ENCODE assay signal across 8 mouse cellular contexts in genomic region chr3:46447481-46448265, GRCm38 (mm10). TPM values are rescaled to one million over a fixed set of nuclear protein-coding genes. Genes with fewer than 3 reads are reported as not detected.
DNase-seq lines count a peak whose midpoint lies in the region; ATAC-seq and TF ChIP-seq lines count a peak whose summit lies in the region.

Gene Pabpc4l, minus strand, starts transcription at chr3:46448219.

- H3K4me3 ChIP-seq in forebrain, embryonic 10.5 days: peak within 1 kb of the TSS; percentile 72
- H3K4me3 ChIP-seq in heart, embryonic 16.5 days (ENCODE audit: low read length): peak within 1 kb of the TSS; percentile 78
- peak within 1 kb of the TSS; percentile 69 for H3K4me3 ChIP-seq in limb, embryonic 10.5 days
- peak within 1 kb of the TSS; percentile 61 for H3K4me3 ChIP-seq in midbrain, embryonic 11.5 days (ENCODE audit: low read depth, low read length)
- peak within 1 kb of the TSS; percentile 60 for H3K4me3 ChIP-seq in stomach, embryonic 15.5 days (replicated peaks)

- DNase-seq in ES-CJ7 (ENCODE audit: low read depth, low spot score) (peak; percentile 43), Patski (ENCODE audit: low read depth, low spot score) (no peak)
- peak; percentile 57 for DNase-seq in forebrain, embryonic 10.5 days (ENCODE audit: extremely low spot score, low spot score)
- DNase-seq in limb, embryonic 10.5 days (ENCODE audit: low spot score): peak; percentile 84
- peak; percentile 96 for DNase-seq in midbrain, embryonic 11.5 days (ENCODE audit: low spot score, missing footprints)

- H3K9ac ChIP-seq in heart, embryonic 16.5 days (ENCODE audit: low read length): peak within 1 kb of the TSS; percentile 82
- H3K9ac ChIP-seq in midbrain, embryonic 11.5 days (ENCODE audit: low read length): peak within 1 kb of the TSS; percentile 87
- H3K9ac ChIP-seq in stomach, embryonic 15.5 days: peak within 1 kb of the TSS; percentile 69

- peaks cover 10% of the 10 kb centered on the region for H3K36me3 ChIP-seq in forebrain, embryonic 10.5 days (replicated peaks)
- H3K36me3 ChIP-seq in heart, embryonic 16.5 days (ENCODE audit: control insufficient read depth, insufficient read depth): no peaks in the 10 kb centered on the region
- peaks cover 15% of the 10 kb centered on the region for H3K36me3 ChIP-seq in limb, embryonic 10.5 days
- no peaks in the 10 kb centered on the region for H3K36me3 ChIP-seq in midbrain, embryonic 11.5 days (ENCODE audit: control insufficient read depth, insufficient read depth, low read length)
- 0 out of 2 replicates have a peak, but pooled peaks cover 3% of the 10 kb centered on the region for H3K36me3 ChIP-seq in stomach, embryonic 15.5 days

- in situ Hi-C loops in Patski (cut with MboI; ENCODE audit: low pct_unique_long_range_greater_than_20kb): no loop called here

- peak within 1 kb of the TSS; percentile 73 for H3K4me2 ChIP-seq in heart, embryonic 16.5 days (ENCODE audit: low read depth, low read length)
- peak within 1 kb of the TSS; percentile 79 for H3K4me2 ChIP-seq in midbrain, embryonic 11.5 days
- peak within 1 kb of the TSS; percentile 76 for H3K4me2 ChIP-seq in stomach, embryonic 15.5 days

- peak within 1 kb of the TSS; percentile 92 for H3K27ac ChIP-seq in forebrain, embryonic 10.5 days
- peak within 1 kb of the TSS; percentile 81 for H3K27ac ChIP-seq in heart, embryonic 16.5 days (ENCODE audit: low read length)
- peak within 1 kb of the TSS; percentile 97 for H3K27ac ChIP-seq in limb, embryonic 10.5 days
- H3K27ac ChIP-seq in midbrain, embryonic 11.5 days (ENCODE audit: low read depth, low read length): no peak within 1 kb of the TSS
- H3K27ac ChIP-seq in stomach, embryonic 15.5 days: peak within 1 kb of the TSS; percentile 87

- no peak for TF ChIP-seq CTCF in Patski (IDR thresholded peaks at IDR 0.05)

- peaks cover 10% of the 10 kb centered on the region for H3K27me3 ChIP-seq in Patski
- no peaks in the 10 kb centered on the region for H3K27me3 ChIP-seq in forebrain, embryonic 10.5 days (ENCODE audit: poor library complexity, severe bottlenecking)
- no peaks in the 10 kb centered on the region for H3K27me3 ChIP-seq in heart, embryonic 16.5 days (ENCODE audit: control insufficient read depth, insufficient read depth, low read length)
- H3K27me3 ChIP-seq in limb, embryonic 10.5 days (ENCODE audit: low read depth, poor library complexity, severe bottlenecking): no peaks in the 10 kb centered on the region
- H3K27me3 ChIP-seq in midbrain, embryonic 11.5 days (ENCODE audit: control insufficient read depth, insufficient read depth, low read length): no peaks in the 10 kb centered on the region
- H3K27me3 ChIP-seq in stomach, embryonic 15.5 days (replicated peaks): no peaks in the 10 kb centered on the region

- POLR2A ChIA-PET in Patski (lab: Charles Lee): no interaction called here

- peaks cover 11% of the 10 kb centered on the region; the same call in 1 of the 2 replicates for H3K9me3 ChIP-seq in forebrain, embryonic 10.5 days
- no peaks in the 10 kb centered on the region for H3K9me3 ChIP-seq in heart, embryonic 16.5 days (replicated peaks; ENCODE audit: control insufficient read depth, low read length)
- H3K9me3 ChIP-seq in limb, embryonic 10.5 days (replicated peaks): no peaks in the 10 kb centered on the region
- H3K9me3 ChIP-seq in midbrain, embryonic 11.5 days (ENCODE audit: control insufficient read depth, low read length): no peaks in the 10 kb centered on the region
- H3K9me3 ChIP-seq in stomach, embryonic 15.5 days: 0 out of 2 replicates have a peak, but pooled peaks cover 4% of the 10 kb centered on the region

- CTCF ChIA-PET in Patski (lab: Charles Lee): no interaction called here

- peaks cover 8% of the 10 kb centered on the region; the same call in 1 of the 2 replicates for H3K4me1 ChIP-seq in forebrain, embryonic 10.5 days
- no peaks in the 10 kb centered on the region for H3K4me1 ChIP-seq in heart, embryonic 16.5 days (ENCODE audit: control insufficient read depth, insufficient read depth, low read length)
- H3K4me1 ChIP-seq in limb, embryonic 10.5 days: peaks cover 6% of the 10 kb centered on the region; the same call in 1 of the 2 replicates
- H3K4me1 ChIP-seq in midbrain, embryonic 11.5 days (ENCODE audit: control insufficient read depth, insufficient read depth, low read length): no peaks in the 10 kb centered on the region
- no peaks in the 10 kb centered on the region for H3K4me1 ChIP-seq in stomach, embryonic 15.5 days

- under 1% methylated on average over 36 of the region's 37 CpGs for WGBS in forebrain, embryonic 10.5 days
- under 1% methylated on average over 36 of the region's 37 CpGs for WGBS in heart, embryonic 16.5 days
- under 1% methylated on average over 37 of the region's 37 CpGs for WGBS in limb, embryonic 10.5 days
- WGBS in midbrain, embryonic 11.5 days: under 1% methylated on average over 37 of the region's 37 CpGs
- 2% methylated on average over 36 of the region's 37 CpGs for WGBS in stomach, embryonic 15.5 days

- ATAC-seq in Patski: peak; percentile 63
- ATAC-seq in heart, embryonic 16.5 days (replicated peaks; ENCODE audit: extremely low read depth, insufficient read depth, low FRiP score): peak; percentile 89
- peak; percentile 94 for ATAC-seq in midbrain, embryonic 11.5 days (ENCODE audit: low FRiP score)
- peak; percentile 93 for ATAC-seq in stomach, embryonic 15.5 days (ENCODE audit: insufficient read depth, low FRiP score, low read depth)
- no peak for ATAC-seq in monocyte, adult 5-6 weeks (replicated peaks; ENCODE audit: insufficient number of reproducible peaks, low FRiP score, low TSS enrichment, poor library complexity, severe bottlenecking)

RNA-seq across cellular contexts. Expression of gene Pabpc4l, which starts in this region (rescaled TPM):
- polyA plus RNA-seq in Patski (2021): not detected
- 8.3 and 8.6 TPM in 2 replicates for polyA plus RNA-seq in forebrain, embryonic 10.5 days (2016; fragmentation: Nextera tagmentation; extraction: Ambion mirVana)
- 6.6 and 6.7 TPM in 2 replicates for polyA plus RNA-seq in heart, embryonic 16.5 days (2015; fragmentation: Nextera tagmentation; extraction: Ambion mirVana)
- polyA plus RNA-seq in limb, embryonic 10.5 days (2016; fragmentation: Nextera tagmentation; extraction: Ambion mirVana): 15.9 and 22.6 TPM in 2 replicates
- 9.1 and 9.3 TPM in 2 replicates for polyA plus RNA-seq in midbrain, embryonic 11.5 days (2014; fragmentation: Nextera tagmentation; extraction: Ambion mirVana)
- polyA plus RNA-seq in stomach, embryonic 15.5 days (2015; fragmentation: Nextera tagmentation; extraction: Ambion mirVana): 12.4 and 12.5 TPM in 2 replicates
- not detected in 3 replicates for total RNA-seq in monocyte, adult 5-6 weeks (2017)

Comparison
In these comparisons a context has a peak if more than half of its experiments do, and no peak if none do; other contexts are left out.
1. Peak in ATAC-seq in Patski; RNA of the gene not detected or under 1 TPM.